Mouse (Mus musculus) liver, embryonic 15.5 days (tissue): ENCODE results near the gene Trmt112. TPM values are rescaled to one million over a fixed set of nuclear protein-coding genes. Genes with fewer than 3 reads are reported as not detected.

Source experiments
- ATAC-seq: fragments of 200-750 bp; cut with Nextera tagmentation; 2 replicates; pipeline ENCODE4 v1.8.0; 2017; ENCODE audit warnings: moderate number of reproducible peaks, mild to moderate bottlenecking, moderate library complexity; ENCODE audit not compliant: insufficient read depth
- H3K27ac ChIP-seq: fragments of 300-500 bp; sonication (generic); replicated peaks from 2 replicates; pipeline ENCODE4 v1.5.1; 2015; ENCODE audit warnings: mild to moderate bottlenecking, inconsistent platforms
- H3K27me3 ChIP-seq: fragments of 300-500 bp; sonication (generic); 2 replicates; pipeline ENCODE4 v1.6.1; 2015; ENCODE audit warnings: mild to moderate bottlenecking, inconsistent platforms
- H3K36me3 ChIP-seq: fragments of 300-500 bp; sonication (generic); replicated peaks from 2 replicates; pipeline ENCODE4 v1.6.1; 2015; ENCODE audit warnings: moderate library complexity, mild to moderate bottlenecking, inconsistent platforms
- H3K4me1 ChIP-seq: fragments of 300-500 bp; sonication (generic); replicated peaks from 2 replicates; pipeline ENCODE4 v1.6.1; 2015; ENCODE audit warnings: inconsistent platforms
- H3K4me2 ChIP-seq: fragments of 300-500 bp; sonication (generic); 2 replicates; pipeline ENCODE4 v1.6.1; 2015; ENCODE audit warnings: moderate library complexity, mild to moderate bottlenecking, inconsistent platforms
- H3K4me3 ChIP-seq: fragments of 300-500 bp; sonication (generic); replicated peaks from 2 replicates; pipeline ENCODE4 v1.5.1; 2015; ENCODE audit warnings: mild to moderate bottlenecking, inconsistent platforms
- H3K9ac ChIP-seq: fragments of 300-500 bp; sonication (generic); 2 replicates; pipeline ENCODE4 v1.6.1; 2015; ENCODE audit warnings: moderate library complexity, mild to moderate bottlenecking, inconsistent platforms
- H3K9me3 ChIP-seq: fragments of 300-500 bp; sonication (generic); replicated peaks from 2 replicates; pipeline ENCODE4 v1.6.1; 2016; ENCODE audit warnings: inconsistent platforms
- WGBS: fragments of 180-500 bp; shearing (Covaris S2); methylation state at CpG from one replicate; pipeline ENCODE4 v1.1.7; 2015; ENCODE audit warnings: mixed read lengths; ENCODE audit not compliant: insufficient replicate concordance; 5-methylcytosine and 5-hydroxymethylcytosine counted together
- polyA plus RNA-seq: library from polyadenylated mRNA; unstranded; fragments of >200 nt; fragmentation: Nextera tagmentation; extraction: Ambion mirVana; gene quantifications from 2 replicates; pipeline ENCODE4 v1.2.1, GENCODE M21; 2015

Trmt112 gene
- polyA plus RNA-seq, 1 experiment from 2014 or later, result 67.9 TPM

DNA sequence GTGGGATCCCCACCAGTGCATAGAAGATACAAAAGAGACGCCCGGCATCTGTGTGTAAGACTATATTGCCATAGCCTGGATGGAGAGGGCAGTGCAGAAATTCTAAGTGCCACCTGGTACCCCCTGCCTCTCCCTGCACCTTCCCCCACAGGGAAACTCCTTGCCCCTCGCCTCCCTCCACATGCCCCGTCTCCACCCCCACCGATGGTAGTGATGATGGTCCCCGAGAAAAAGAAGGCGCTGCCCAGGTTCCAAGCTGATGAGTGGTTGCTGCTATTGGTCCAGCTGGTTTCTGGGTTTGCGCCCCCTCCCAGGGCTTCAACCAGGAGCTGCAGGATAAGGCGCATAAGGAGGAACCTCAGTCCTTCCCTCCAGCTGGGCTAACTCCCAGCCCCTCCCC is 18.6 kb downstream of the Trmt112 start:
- H3K4me1 ChIP-seq, result peaks cover 28% of the 10 kb centered on the region
- no peaks in the 10 kb centered on the region for H3K9me3 ChIP-seq
- no peak overlapping the region for H3K4me3 ChIP-seq
- H3K9ac ChIP-seq, result no peak overlapping the region
- no peaks in the 10 kb centered on the region for H3K36me3 ChIP-seq
- H3K27ac ChIP-seq, result no peak overlapping the region
- H3K27me3 ChIP-seq, result peaks cover 100% of the 10 kb centered on the region
- H3K4me2 ChIP-seq, result no peak overlapping the region
- 16% methylated on average over 9 of the region's 9 CpGs for WGBS
- ATAC-seq, result no peak

- H3K9ac ChIP-seq, result no peak overlapping the region
- peaks cover 18% of the 10 kb centered on the region for H3K4me1 ChIP-seq
- H3K9me3 ChIP-seq, result no peaks in the 10 kb centered on the region
- ATAC-seq, result no peak
- H3K4me2 ChIP-seq, result no peak overlapping the region
- peaks cover 100% of the 10 kb centered on the region for H3K27me3 ChIP-seq
- WGBS, result 17% methylated on average over 2 of the region's 2 CpGs
- H3K27ac ChIP-seq, result no peak overlapping the region
- H3K4me3 ChIP-seq, result no peak overlapping the region
- H3K36me3 ChIP-seq, result no peaks in the 10 kb centered on the region
Observed at GRCm38 (mm10) chr19:6931002-6931401, 21.5 kb downstream of the Trmt112 start.

DNA sequence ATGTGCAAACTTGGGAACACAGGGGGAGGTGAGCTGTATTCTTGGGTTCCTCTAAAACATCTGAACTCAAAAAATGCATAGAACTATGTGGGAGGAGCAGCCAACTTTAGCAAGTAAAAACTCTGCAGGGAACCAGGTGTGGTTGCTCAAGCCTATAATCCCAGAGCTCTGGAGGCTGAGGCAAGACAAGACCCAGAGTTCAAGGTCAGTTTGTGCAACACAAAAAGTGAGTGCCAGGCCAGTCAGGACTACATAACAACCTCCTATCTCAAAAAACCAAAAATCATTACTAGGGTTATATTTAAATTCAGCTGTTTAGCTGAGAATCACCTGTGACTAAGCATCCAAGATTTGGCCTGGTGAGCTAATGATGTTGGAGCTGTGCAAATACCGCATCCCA is 22.5 kb downstream of the Trmt112 start:
- no peak for ATAC-seq
- Histone ChIP-seq H3K27me3 (peaks cover 94% of the 10 kb centered on the region), H3K4me3 (no peak overlapping the region), H3K36me3 (no peaks in the 10 kb centered on the region), H3K9me3 (no peaks in the 10 kb centered on the region), H3K9ac (no peak overlapping the region), H3K4me1 (peaks cover 11% of the 10 kb centered on the region), H3K4me2 (no peak overlapping the region), H3K27ac (no peak overlapping the region)
- 39% methylated on average over 1 of the region's 1 CpGs for WGBS

DNA sequence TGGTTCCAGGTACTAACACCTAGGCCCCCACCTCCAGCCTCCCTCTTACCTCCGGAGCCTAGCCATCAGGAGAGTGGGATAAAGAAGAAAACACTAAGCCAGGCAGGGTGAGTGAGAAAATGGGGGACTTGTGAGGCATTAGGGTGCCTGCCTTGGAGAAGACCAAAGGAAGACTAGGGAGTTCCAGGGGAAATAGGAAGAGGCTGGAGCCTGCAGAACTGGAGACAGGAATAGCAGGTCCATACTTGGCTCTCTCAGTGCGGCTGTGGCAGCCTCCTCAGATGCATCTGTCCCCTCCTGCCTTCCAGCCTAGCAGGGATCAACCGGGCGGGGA is 23.6 kb downstream of the Trmt112 start:
- WGBS, result 27% methylated on average over 4 of the region's 4 CpGs
- Histone ChIP-seq H3K27ac (no peak overlapping the region), H3K4me2 (no peak overlapping the region), H3K9me3 (no peaks in the 10 kb centered on the region), H3K9ac (no peak overlapping the region), H3K27me3 (peaks cover 84% of the 10 kb centered on the region), H3K4me1 (peaks cover 10% of the 10 kb centered on the region), H3K4me3 (0 out of 2 replicates have a peak overlapping the region, but pooled peaks have one; percentile 21), H3K36me3 (no peaks in the 10 kb centered on the region)
- no peak for ATAC-seq

DNA sequence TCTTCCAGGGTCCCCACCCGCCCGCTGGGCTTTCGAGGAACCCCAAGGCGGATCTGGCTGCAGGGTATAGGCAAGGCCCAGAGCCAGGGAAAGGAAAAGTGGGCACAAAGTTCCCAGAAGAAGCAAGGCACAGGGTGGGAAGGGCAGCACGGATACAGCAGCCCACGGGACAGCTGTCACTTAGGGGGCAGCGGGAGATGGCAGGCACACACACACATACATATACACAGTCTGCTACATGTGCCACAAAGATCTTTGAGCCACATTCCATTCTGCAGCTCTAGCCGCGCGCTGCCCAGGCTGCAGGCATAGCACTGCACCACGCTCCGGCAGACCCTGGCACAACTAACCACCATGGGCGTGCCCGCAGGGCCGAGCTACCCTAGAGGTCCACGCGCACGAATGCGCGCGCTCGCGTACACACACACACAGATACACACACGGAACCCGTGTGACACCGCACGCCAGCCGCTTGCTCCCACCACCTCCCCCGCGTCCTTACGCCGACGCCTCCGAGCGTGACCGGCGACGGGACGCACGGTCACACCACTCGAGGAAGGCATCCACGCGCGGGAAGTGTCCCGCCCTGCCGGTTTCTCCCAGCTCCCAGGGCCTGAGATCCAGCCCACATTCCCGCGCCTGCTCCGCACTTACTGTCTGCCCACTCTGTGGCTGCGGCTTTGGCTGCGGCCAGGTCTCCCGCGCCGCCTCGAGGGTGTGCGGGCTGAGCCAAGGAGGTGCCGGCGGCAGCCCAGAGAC is 24.1 kb downstream of the Trmt112 start:
- Histone ChIP-seq H3K9me3 (no peaks in the 10 kb centered on the region), H3K4me3 (peak overlapping the region; percentile 21), H3K4me1 (peaks cover 10% of the 10 kb centered on the region), H3K27me3 (peaks cover 78% of the 10 kb centered on the region), H3K36me3 (no peaks in the 10 kb centered on the region), H3K9ac (no peak overlapping the region), H3K4me2 (peak overlapping the region; percentile 48), H3K27ac (no peak overlapping the region)
- no peak for ATAC-seq
- 6% methylated on average over 58 of the region's 58 CpGs for WGBS

- Histone ChIP-seq H3K4me3 (peak within 1 kb of the TSS; percentile 21), H3K9me3 (no peaks in the 10 kb centered on the region), H3K4me2 (peak within 1 kb of the TSS; percentile 48), H3K27me3 (peaks cover 71% of the 10 kb centered on the region), H3K4me1 (peaks cover 10% of the 10 kb centered on the region), H3K9ac (no peak within 1 kb of the TSS), H3K27ac (no peak within 1 kb of the TSS), H3K36me3 (no peaks in the 10 kb centered on the region)
- 11% methylated on average over 23 of the region's 23 CpGs for WGBS
- no peak for ATAC-seq
Observed at GRCm38 (mm10) chr19:6934195-6934977, 24.9 kb downstream of the Trmt112 start, which contains the start of gene Kcnk4. Gene Kcnk4 (minus strand): TSS chr19:6934515.

DNA sequence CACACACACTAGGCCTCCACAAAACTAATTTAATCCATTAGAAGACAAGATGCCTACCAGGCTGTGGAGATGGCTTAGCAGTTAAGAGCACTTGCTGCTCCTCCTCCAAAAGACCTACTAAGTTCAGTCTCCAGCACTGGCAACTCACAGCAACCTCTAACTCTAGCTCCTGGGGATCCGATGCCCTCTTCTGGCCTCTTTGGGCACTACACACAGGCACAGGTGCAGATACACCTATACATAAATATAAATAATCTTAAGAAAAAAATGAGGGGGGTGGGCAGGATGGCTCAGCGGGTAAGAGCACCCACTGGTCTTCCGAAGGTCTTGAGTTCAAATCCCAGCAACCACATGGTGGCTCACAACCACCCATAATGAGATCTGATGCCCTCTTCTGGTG is 26.8 kb downstream of the Trmt112 start:
- WGBS, result 17% methylated on average over 3 of the region's 3 CpGs
- no peak overlapping the region for H3K9ac ChIP-seq
- H3K4me3 ChIP-seq, result no peak overlapping the region
- no peak for ATAC-seq
- H3K36me3 ChIP-seq, result no peaks in the 10 kb centered on the region
- H3K27me3 ChIP-seq, result peaks cover 51% of the 10 kb centered on the region
- H3K4me2 ChIP-seq, result no peak overlapping the region
- no peaks in the 10 kb centered on the region for H3K9me3 ChIP-seq
- H3K27ac ChIP-seq, result no peak overlapping the region
- H3K4me1 ChIP-seq, result peaks cover 21% of the 10 kb centered on the region

- WGBS, result 71% methylated on average over 16 of the region's 16 CpGs
- Histone ChIP-seq H3K27me3 (peaks cover 36% of the 10 kb centered on the region), H3K4me2 (no peak overlapping the region), H3K4me1 (peaks cover 31% of the 10 kb centered on the region), H3K36me3 (no peaks in the 10 kb centered on the region), H3K9ac (no peak overlapping the region), H3K9me3 (no peaks in the 10 kb centered on the region), H3K4me3 (no peak overlapping the region), H3K27ac (no peak overlapping the region)
- no peak for ATAC-seq
Observed at GRCm38 (mm10) chr19:6937541-6938465, 28.3 kb downstream of the Trmt112 start.

DNA sequence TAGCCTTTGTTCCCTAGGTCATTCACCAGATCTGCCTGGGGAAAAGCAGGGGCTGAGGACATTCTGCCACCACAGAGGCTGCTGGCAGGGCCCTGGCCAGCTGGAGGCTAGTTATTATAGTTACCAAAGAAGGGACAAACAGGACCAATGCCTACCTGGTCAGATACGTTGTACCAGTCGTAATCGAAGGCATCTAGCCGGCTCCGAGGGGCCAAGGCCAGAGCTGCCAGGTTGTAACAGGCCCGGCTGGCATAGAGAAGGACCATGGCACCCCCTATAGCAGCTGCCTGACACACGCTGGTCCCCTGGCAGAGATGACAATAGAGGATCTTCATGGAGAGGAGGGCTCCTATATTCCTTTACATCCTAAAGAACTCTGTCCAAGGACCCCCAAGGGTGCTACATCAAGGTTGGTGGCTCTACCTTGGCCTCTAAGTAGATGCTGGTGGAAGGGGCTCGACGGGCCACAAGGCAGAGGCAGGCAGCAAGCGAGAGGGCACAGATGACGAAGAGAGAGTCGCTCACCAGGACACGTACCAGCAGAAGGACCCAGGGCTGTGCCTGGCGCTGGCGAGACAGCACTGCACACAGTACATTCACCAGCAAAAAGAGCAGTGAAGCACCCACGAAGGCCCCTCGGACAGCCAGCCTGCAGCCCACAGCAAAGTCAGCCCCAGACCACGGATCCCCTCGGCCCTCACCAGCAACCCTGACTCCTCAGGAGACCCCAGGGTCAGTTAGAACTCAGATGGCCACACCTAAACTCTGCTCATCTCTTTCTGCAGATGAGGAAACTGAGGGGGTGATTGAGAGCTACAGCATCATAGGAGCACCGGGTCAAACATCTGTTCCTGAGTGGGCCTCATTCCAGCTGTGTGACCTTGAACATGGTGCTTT is 29.9 kb downstream of the Trmt112 start:
- WGBS, result 79% methylated on average over 20 of the region's 20 CpGs
- H3K9ac ChIP-seq, result no peak overlapping the region
- ATAC-seq, result no peak

More for the DNA sequence above, 29.9 kb downstream of the Trmt112 start:
- Histone ChIP-seq H3K36me3 (no peaks in the 10 kb centered on the region), H3K9me3 (no peaks in the 10 kb centered on the region), H3K27ac (no peak overlapping the region), H3K4me3 (no peak overlapping the region), H3K4me2 (no peak overlapping the region), H3K27me3 (peaks cover 21% of the 10 kb centered on the region), H3K4me1 (peaks cover 30% of the 10 kb centered on the region)
